Mouse (Mus musculus) neural tube, embryonic 15.5 days (tissue): ENCODE results near the gene Abcc4. TPM values are rescaled to one million over a fixed set of nuclear protein-coding genes. Genes with fewer than 3 reads are reported as not detected.
A peak's percentile ranks its signal among the peaks of the same experiment; 100 is the strongest.

Source experiments
- ATAC-seq: fragments of 200-750 bp; cut with Nextera tagmentation; 2 replicates; pipeline ENCODE4 v1.8.0; 2017; ENCODE audit warnings: mild to moderate bottlenecking, moderate TSS enrichment, moderate library complexity; ENCODE audit not compliant: low FRiP score
- H3K27ac ChIP-seq: fragments of 300-500 bp; sonication (generic); replicated peaks from 2 replicates; pipeline ENCODE4 v1.5.1; 2015; ENCODE audit warnings: mild to moderate bottlenecking, inconsistent platforms
- H3K27me3 ChIP-seq: fragments of 300-500 bp; sonication (generic); replicated peaks from 2 replicates; pipeline ENCODE4 v1.6.1; 2015; ENCODE audit warnings: inconsistent platforms
- H3K36me3 ChIP-seq: fragments of 300-500 bp; sonication (generic); 2 replicates; pipeline ENCODE4 v1.6.1; 2015; ENCODE audit warnings: inconsistent platforms
- H3K4me1 ChIP-seq: fragments of 300-500 bp; sonication (generic); 2 replicates; pipeline ENCODE4 v1.6.1; 2015; ENCODE audit warnings: inconsistent platforms
- H3K4me2 ChIP-seq: fragments of 300-500 bp; sonication (generic); 2 replicates; pipeline ENCODE4 v1.6.1; 2015; ENCODE audit warnings: inconsistent platforms, mild to moderate bottlenecking, moderate library complexity
- H3K4me3 ChIP-seq: fragments of 300-500 bp; sonication (generic); replicated peaks from 2 replicates; pipeline ENCODE4 v1.5.1; 2015; ENCODE audit warnings: mild to moderate bottlenecking, inconsistent platforms
- H3K9ac ChIP-seq: fragments of 300-500 bp; sonication (generic); replicated peaks from 2 replicates; pipeline ENCODE4 v1.6.1; 2015; ENCODE audit warnings: mild to moderate bottlenecking, inconsistent platforms
- H3K9me3 ChIP-seq: fragments of 300-500 bp; sonication (generic); replicated peaks from 2 replicates; pipeline ENCODE4 v1.6.1; 2016; ENCODE audit warnings: inconsistent platforms
- WGBS: fragments of 180-500 bp; shearing (Covaris S2); methylation state at CpG from one replicate; pipeline ENCODE4 v1.1.7; 2015; ENCODE audit warnings: mixed read lengths; 5-methylcytosine and 5-hydroxymethylcytosine counted together
- polyA plus RNA-seq: library from polyadenylated mRNA; unstranded; fragments of >200 nt; fragmentation: Nextera tagmentation; extraction: Ambion mirVana; gene quantifications from 2 replicates; pipeline ENCODE4 v1.2.1, GENCODE M21; 2015

Abcc4 gene
- 3.1 and 3.2 TPM in 2 replicates for polyA plus RNA-seq

GRCm38 (mm10) chr14:118705808-118706731 lies at the start of gene Abcc4:
TSS of gene Abcc4 (minus strand) at chr14:118706219.
- Histone ChIP-seq H3K36me3 (no peaks in the 10 kb centered on the region), H3K27me3 (peaks cover 14% of the 10 kb centered on the region), H3K9ac (peak within 1 kb of the TSS; percentile 55), H3K9me3 (no peaks in the 10 kb centered on the region), H3K4me2 (peak within 1 kb of the TSS; percentile 98), H3K4me3 (peak within 1 kb of the TSS; percentile 65), H3K27ac (peak within 1 kb of the TSS; percentile 58), H3K4me1 (peaks cover 25% of the 10 kb centered on the region)
- peak; percentile 79 for ATAC-seq
- WGBS = under 1% methylated on average over 103 of the region's 106 CpGs

- Histone ChIP-seq H3K4me3 (no peak overlapping the region), H3K36me3 (no peaks in the 10 kb centered on the region), H3K4me1 (no peaks in the 10 kb centered on the region), H3K9me3 (no peaks in the 10 kb centered on the region), H3K4me2 (no peak overlapping the region), H3K27me3 (no peaks in the 10 kb centered on the region), H3K9ac (no peak overlapping the region), H3K27ac (no peak overlapping the region)
- 56% methylated on average over 8 of the region's 8 CpGs for WGBS
- ATAC-seq = no peak
Observed at GRCm38 (mm10) chr14:118751193-118751753, 45.3 kb upstream of the Abcc4 start.

GRCm38 (mm10) chr14:118750505-118751192 lies 44.6 kb upstream of the Abcc4 start:
- H3K9me3 ChIP-seq = no peaks in the 10 kb centered on the region
- no peak overlapping the region for H3K4me2 ChIP-seq
- H3K27me3 ChIP-seq = no peaks in the 10 kb centered on the region
- WGBS = 83% methylated on average over 6 of the region's 6 CpGs
- ATAC-seq = no peak
- H3K9ac ChIP-seq = no peak overlapping the region
- no peaks in the 10 kb centered on the region for H3K36me3 ChIP-seq
- no peak overlapping the region for H3K4me3 ChIP-seq
- no peak overlapping the region for H3K27ac ChIP-seq
- no peaks in the 10 kb centered on the region for H3K4me1 ChIP-seq

GRCm38 (mm10) chr14:118749715-118750114 lies 43.7 kb upstream of the Abcc4 start:
- Histone ChIP-seq H3K4me3 (no peak overlapping the region), H3K4me1 (no peaks in the 10 kb centered on the region), H3K9ac (no peak overlapping the region), H3K4me2 (no peak overlapping the region), H3K9me3 (no peaks in the 10 kb centered on the region), H3K36me3 (no peaks in the 10 kb centered on the region), H3K27me3 (no peaks in the 10 kb centered on the region), H3K27ac (no peak overlapping the region)
- no peak for ATAC-seq
- WGBS = 43% methylated on average over 4 of the region's 4 CpGs

GRCm38 (mm10) chr14:118749068-118749467 lies 43.0 kb upstream of the Abcc4 start:
- H3K27me3 ChIP-seq = no peaks in the 10 kb centered on the region
- H3K4me2 ChIP-seq = no peak overlapping the region
- no peaks in the 10 kb centered on the region for H3K4me1 ChIP-seq
- no peak overlapping the region for H3K4me3 ChIP-seq
- no peaks in the 10 kb centered on the region for H3K9me3 ChIP-seq
- H3K27ac ChIP-seq = no peak overlapping the region
- WGBS = 96% methylated on average over 2 of the region's 2 CpGs
- no peak overlapping the region for H3K9ac ChIP-seq
- no peak for ATAC-seq
- no peaks in the 10 kb centered on the region for H3K36me3 ChIP-seq

- WGBS = 82% methylated on average over 5 of the region's 5 CpGs
- no peaks in the 10 kb centered on the region for H3K4me1 ChIP-seq
- no peak overlapping the region for H3K27ac ChIP-seq
- ATAC-seq = no peak
- no peak overlapping the region for H3K4me3 ChIP-seq
- no peak overlapping the region for H3K4me2 ChIP-seq
- no peak overlapping the region for H3K9ac ChIP-seq
- H3K9me3 ChIP-seq = 0 out of 2 replicates have a peak, but pooled peaks cover 5% of the 10 kb centered on the region
- no peaks in the 10 kb centered on the region for H3K36me3 ChIP-seq
- no peaks in the 10 kb centered on the region for H3K27me3 ChIP-seq
Observed at GRCm38 (mm10) chr14:118742862-118743261, 36.8 kb upstream of the Abcc4 start.

GRCm38 (mm10) chr14:118741780-118742179 lies 35.8 kb upstream of the Abcc4 start:
- Histone ChIP-seq H3K9ac (no peak overlapping the region), H3K4me1 (no peaks in the 10 kb centered on the region), H3K9me3 (0 out of 2 replicates have a peak, but pooled peaks cover 5% of the 10 kb centered on the region), H3K36me3 (no peaks in the 10 kb centered on the region), H3K27ac (no peak overlapping the region), H3K4me2 (no peak overlapping the region), H3K27me3 (no peaks in the 10 kb centered on the region), H3K4me3 (no peak overlapping the region)
- no peak for ATAC-seq

- H3K27ac ChIP-seq = no peak overlapping the region
- ATAC-seq = no peak
- H3K4me1 ChIP-seq = peaks cover 4% of the 10 kb centered on the region; the same call in 1 of the 2 replicates
- WGBS = 21% methylated on average over 12 of the region's 12 CpGs
- H3K4me3 ChIP-seq = no peak overlapping the region
- H3K27me3 ChIP-seq = no peaks in the 10 kb centered on the region
- H3K9ac ChIP-seq = no peak overlapping the region
- no peak overlapping the region for H3K4me2 ChIP-seq
- no peaks in the 10 kb centered on the region for H3K36me3 ChIP-seq
- 0 out of 2 replicates have a peak, but pooled peaks cover 5% of the 10 kb centered on the region for H3K9me3 ChIP-seq
Observed at GRCm38 (mm10) chr14:118737251-118737888, 31.4 kb upstream of the Abcc4 start.

GRCm38 (mm10) chr14:118735114-118735513 lies 29.1 kb upstream of the Abcc4 start:
- H3K27me3 ChIP-seq = no peaks in the 10 kb centered on the region
- H3K4me1 ChIP-seq = peaks cover 4% of the 10 kb centered on the region; the same call in 1 of the 2 replicates
- H3K4me2 ChIP-seq = no peak overlapping the region
- no peak overlapping the region for H3K4me3 ChIP-seq
- WGBS = 20% methylated on average over 2 of the region's 2 CpGs
- 0 out of 2 replicates have a peak overlapping the region, but pooled peaks have one; percentile 45 for H3K27ac ChIP-seq
- 0 out of 2 replicates have a peak, but pooled peaks cover 2% of the 10 kb centered on the region for H3K9me3 ChIP-seq
- no peaks in the 10 kb centered on the region for H3K36me3 ChIP-seq
- no peak overlapping the region for H3K9ac ChIP-seq
- peak; percentile 89 for ATAC-seq

- no peaks in the 10 kb centered on the region for H3K36me3 ChIP-seq
- 89% methylated on average over 5 of the region's 5 CpGs for WGBS
Observed at GRCm38 (mm10) chr14:118733146-118733545, 27.1 kb upstream of the Abcc4 start.

GRCm38 (mm10) chr14:118730631-118731030 lies 24.6 kb upstream of the Abcc4 start:
- no peak overlapping the region for H3K9ac ChIP-seq
- peaks cover 4% of the 10 kb centered on the region; the same call in 1 of the 2 replicates for H3K4me1 ChIP-seq
- H3K4me3 ChIP-seq = no peak overlapping the region
- ATAC-seq = no peak
- no peaks in the 10 kb centered on the region for H3K36me3 ChIP-seq
- no peaks in the 10 kb centered on the region for H3K27me3 ChIP-seq
- 88% methylated on average over 5 of the region's 5 CpGs for WGBS
- H3K4me2 ChIP-seq = no peak overlapping the region
- H3K27ac ChIP-seq = no peak overlapping the region
- no peaks in the 10 kb centered on the region for H3K9me3 ChIP-seq

More at GRCm38 (mm10) chr14:118733146-118733545, 27.1 kb upstream of the Abcc4 start:
- Histone ChIP-seq H3K4me2 (no peak overlapping the region), H3K9me3 (no peaks in the 10 kb centered on the region), H3K9ac (no peak overlapping the region), H3K27ac (no peak overlapping the region), H3K4me3 (no peak overlapping the region), H3K4me1 (peaks cover 4% of the 10 kb centered on the region; the same call in 1 of the 2 replicates), H3K27me3 (no peaks in the 10 kb centered on the region)
- ATAC-seq = no peak
